Mouse (Mus musculus) thymus, postnatal 14 days (tissue): ENCODE measurements around the gene Stoml2.
"Not testable (repeated sequence)": the region's sequence is repeated elsewhere in the genome, so short reads cannot be mapped to it uniquely, and the experiment has no call there.

Experiments
- DNase-seq: peaks from one replicate; pipeline ENCODE4 v3.0.0; 2021

Gene Stoml2

DNA sequence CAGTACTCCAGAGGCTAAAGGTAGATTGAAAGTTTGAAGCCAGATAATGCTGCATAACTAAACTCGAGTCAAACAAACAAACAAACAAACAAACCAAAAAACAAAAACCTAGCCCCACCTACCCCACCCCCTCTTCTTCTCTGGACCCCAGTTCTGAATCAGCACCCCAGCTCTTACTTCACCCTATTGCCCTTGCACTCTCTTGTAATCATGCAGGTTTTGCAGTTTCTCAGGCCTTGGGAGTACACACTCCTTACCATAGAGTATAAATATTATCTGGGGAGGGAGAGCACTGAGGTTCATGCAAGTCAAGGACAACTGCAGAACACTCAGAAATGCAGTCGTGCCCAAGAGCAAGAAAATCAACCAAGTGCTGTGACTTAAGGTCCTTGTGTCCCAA, 30.2 kb downstream of the Stoml2 start:
- DNase-seq, result no peak

DNA sequence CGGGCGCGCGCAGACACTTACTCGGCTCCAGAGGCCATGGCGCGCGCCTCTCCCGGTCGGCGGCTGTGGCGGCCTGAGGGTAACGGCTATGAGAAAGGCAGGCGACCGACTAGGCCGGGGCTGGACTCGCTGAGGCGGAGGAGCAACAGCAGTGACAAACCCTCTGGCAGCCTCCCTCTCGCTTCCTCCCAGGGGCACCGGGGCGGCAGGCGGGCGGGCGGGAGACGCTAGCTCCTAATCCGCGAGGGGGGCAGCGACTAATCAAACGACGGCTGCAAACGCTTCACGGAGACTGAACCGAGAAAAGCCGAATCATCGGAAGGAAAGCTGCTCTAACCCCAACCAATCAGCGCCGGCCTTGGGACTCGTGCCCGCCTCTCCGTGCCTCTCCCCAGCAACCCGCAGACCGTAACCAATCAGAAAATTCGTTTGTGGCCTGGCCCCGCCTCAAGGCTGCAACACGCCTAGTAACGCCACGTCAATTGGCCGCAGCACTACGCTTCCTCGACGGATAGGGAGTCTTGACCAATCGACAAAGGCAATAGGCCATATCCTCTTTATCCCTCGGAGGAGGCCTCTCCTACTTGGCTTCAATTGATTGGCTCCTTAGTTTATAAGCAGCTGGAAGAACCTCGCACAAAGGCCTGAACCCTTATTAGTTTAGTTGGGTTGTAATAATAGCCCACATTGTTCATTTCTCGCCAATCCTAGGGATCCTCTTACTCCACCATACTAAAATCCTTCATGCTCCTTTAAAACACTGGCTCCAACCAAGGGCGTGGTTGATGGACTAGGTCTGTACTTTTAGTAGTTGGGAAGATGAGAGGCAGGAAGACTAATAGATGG, 31.1 kb downstream of the Stoml2 start, which contains the start of gene Vcp:
TSS of gene Vcp (minus strand) at position 367 of the 846 bp plus-strand sequence.
- peak; percentile 99 for DNase-seq

DNA sequence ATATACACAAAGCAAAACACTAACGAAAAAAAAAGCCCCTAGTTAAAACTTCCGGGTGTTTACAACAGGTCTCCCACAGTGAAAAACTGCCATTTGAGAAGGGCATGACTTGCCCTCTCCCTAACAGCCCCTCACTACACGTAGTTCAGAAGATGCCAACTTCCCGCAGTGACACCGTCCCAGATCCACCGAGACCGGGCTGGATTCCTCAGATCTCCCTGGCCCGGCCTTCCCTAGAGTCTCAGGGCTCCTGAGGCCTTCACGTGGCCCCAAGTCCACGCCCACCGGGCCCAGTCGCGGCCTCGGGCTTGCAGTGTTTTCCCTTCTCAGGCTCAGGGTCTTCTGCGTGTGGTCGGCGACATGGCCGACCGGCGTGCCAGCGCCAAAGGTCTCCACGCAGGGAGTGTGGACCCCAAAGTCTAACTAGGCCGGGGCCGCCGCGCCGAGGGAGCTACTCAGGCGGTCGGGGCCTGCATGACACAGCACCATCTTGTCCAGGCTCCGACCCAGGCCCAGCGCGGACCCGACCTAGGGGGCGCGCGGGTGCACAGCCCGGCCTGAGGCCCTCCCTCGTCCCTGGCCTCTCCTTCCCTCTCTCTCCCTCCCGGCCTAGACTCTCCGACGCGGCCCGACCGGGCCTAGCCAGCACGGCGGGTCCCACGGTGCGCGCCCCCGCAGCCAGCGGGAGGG, 31.9 kb downstream of the Stoml2 start:
- peak; percentile 76 for DNase-seq

DNA sequence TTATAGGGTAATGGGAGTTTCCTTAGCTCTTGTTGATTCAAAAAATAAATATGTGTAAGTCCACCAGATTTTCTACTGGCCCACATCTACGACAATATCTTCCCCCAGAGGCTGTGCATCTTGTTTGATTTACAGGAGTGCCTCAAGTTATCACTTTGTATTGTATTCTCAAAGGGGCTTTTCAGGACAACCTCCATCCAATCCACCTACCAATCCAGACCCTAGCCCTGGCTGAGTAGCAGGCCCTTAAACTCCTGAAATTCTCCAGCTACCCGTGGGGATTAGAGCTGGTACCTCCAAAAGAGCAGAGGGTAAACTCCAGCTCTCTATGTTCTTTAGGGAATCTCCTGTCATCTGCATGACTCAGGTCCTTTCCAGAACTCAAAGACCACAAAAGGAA, 33.5 kb downstream of the Stoml2 start:
- DNase-seq, result no peak

DNA sequence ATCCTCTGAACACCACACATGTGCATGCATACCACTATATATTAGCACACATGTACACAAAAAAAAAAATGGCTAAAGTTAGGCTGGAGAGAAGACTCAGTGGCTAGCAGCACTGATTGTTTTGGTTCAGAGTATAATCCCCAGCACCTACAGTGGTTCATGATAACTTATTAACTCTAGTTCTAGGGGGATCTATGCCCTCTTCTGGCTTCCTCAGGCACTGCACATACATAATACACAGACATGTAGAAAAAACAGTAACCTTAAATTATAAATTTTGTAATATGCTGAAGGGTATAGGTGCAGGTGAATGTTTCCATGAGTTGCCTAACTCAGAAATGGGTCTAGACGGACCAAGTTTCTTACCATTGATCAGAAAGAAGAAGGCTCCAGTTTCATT, 43.2 kb downstream of the Stoml2 start:
- no peak for DNase-seq

DNA sequence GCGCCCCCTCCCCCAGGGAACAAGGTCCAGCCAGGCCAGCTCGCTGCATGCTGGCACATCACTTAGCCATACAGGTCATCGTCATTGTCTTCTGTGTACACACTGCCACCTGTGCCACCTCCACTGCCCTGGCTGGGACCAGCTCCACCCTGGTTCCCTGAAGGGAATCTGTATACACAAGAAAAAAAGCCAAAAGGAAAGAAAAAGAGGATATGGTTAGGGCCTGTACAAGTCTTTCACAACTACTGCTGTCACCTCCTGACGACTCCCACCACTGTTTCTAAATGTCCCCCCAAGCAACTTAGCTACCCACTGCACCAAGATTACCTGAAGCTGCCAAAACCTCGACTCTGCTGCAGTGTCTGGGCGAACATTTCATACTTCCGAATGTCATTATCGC, 51.0 kb downstream of the Stoml2 start:
- not testable (repeated sequence) for DNase-seq

DNA sequence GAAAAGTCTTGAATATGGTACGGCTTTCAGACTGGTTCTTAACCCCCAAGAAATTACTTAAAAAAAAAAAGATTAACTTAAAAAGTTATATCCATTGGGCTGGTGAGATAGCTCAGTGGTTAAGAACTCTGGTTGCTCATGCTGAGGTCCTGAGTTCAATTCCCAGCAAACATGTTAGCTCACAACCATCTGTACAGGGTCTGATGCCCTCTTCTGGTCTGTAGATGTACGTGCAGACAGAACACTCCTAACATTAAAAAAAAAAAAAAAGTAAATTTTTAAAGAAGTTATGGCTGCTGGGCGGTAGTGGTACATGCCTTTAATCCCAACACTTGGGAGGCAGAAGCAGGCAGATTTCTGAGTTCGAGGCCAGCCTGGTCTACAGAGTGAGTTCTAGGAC, 53.4 kb downstream of the Stoml2 start:
- no peak for DNase-seq
